Mouse (Mus musculus) erythroblast, embryonic 14.5 days (primary cell): Measurements from ENCODE around the gene Dhh. TPM values are rescaled to one million over a fixed set of nuclear protein-coding genes. Genes with fewer than 3 reads are reported as not detected.
"Not testable (repeated sequence)": the region's sequence is repeated elsewhere in the genome, so short reads cannot be mapped to it uniquely, and the experiment has no call there.

Experiments used
- H3K27me3 ChIP-seq: 2 replicates; pipeline ENCODE4 v1.6.1; 2012; ENCODE audit warnings: inconsistent platforms; ENCODE audit not compliant: control insufficient read depth
- H3K36me3 ChIP-seq: 2 replicates; pipeline ENCODE4 v1.6.1; 2012; ENCODE audit warnings: mild to moderate bottlenecking, inconsistent platforms; ENCODE audit not compliant: control insufficient read depth
- H3K4me1 ChIP-seq: 2 replicates; pipeline ENCODE4 v1.6.1; 2012; ENCODE audit warnings: inconsistent platforms; ENCODE audit not compliant: control insufficient read depth
- H3K4me3 ChIP-seq: replicated peaks from 2 replicates; pipeline ENCODE3; 2012; ENCODE audit warnings: moderate library complexity, mild to moderate bottlenecking, inconsistent platforms
- H3K9me3 ChIP-seq: 2 replicates; pipeline ENCODE4 v1.6.1; 2012; ENCODE audit warnings: low read length, inconsistent platforms, mixed read lengths; ENCODE audit not compliant: control insufficient read depth
- GATA1 ChIP-seq: IDR thresholded peaks from 2 replicates; pipeline ENCODE4 v1.6.1; 2012; ENCODE audit warnings: low read length, inconsistent platforms, mixed read lengths
- TAL1 ChIP-seq: IDR thresholded peaks from 3 replicates; pipeline ENCODE4 v1.6.1; 2012; ENCODE audit warnings: low read length, inconsistent platforms, mixed read lengths
- polyA plus RNA-seq: library from polyadenylated mRNA; stranded (reverse); fragments of >175 nt; gene quantifications from 2 replicates; pipeline ENCODE4 v1.2.3, GENCODE M21; 2012

Dhh gene
- not detected in 2 replicates for polyA plus RNA-seq

DNA sequence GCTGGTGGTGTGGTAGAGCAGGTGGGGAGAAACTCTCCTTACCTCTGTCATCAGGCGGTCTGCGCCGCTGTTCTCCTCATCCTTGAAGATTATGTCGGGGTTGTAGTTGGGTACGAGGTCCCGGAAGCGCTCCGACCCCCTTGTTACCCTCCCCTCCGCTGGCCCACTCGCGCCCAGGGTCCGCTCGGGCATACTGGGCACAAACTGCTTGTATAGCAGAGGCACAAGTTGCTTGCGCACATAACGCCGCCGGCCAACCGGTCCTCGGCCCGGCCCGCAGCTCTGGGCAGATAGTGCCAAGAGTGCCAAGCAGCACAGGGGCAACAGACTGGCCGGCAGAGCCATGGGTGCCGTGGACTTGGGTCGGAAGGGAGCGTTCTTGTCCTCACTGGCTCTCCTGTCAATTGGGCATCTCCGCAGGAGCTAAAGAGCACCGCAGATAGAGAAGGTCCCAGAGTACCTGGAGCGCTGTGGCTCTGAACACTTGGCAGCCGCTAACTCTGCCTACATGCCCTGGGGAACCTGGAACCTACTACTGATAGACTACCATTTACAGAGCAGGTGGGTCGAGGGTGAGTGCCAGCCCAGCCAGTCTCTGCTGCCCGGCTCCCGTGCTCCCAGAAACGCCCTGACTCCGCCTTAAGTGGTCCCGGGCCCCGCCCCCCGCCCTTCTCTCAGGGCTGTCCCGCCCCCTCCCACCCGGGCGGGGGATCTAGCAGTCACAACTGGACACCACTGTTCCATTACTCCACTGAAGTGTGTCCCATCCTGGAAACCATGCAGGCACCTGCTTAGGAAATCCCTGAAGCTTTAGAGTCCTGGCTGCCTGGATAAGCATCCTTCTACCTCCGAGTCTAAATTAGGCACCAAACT, at the start of gene Dhh:
Gene Dhh, minus strand, starts transcription at position 613 of the 873 bp plus-strand sequence.
- no peaks in the 10 kb centered on the region for H3K36me3 ChIP-seq
- peaks cover 37% of the 10 kb centered on the region for H3K4me1 ChIP-seq
- H3K9me3 ChIP-seq = peaks cover 16% of the 10 kb centered on the region; the same call in 1 of the 2 replicates
- no peak for TF ChIP-seq GATA1
- no peak for TF ChIP-seq TAL1
- H3K4me3 ChIP-seq = no peak within 1 kb of the TSS
- H3K27me3 ChIP-seq = peaks cover 81% of the 10 kb centered on the region

GRCm38 (mm10) chr15:98947884-98948283, 49.5 kb upstream of the Dhh start:
- Histone ChIP-seq H3K4me3 (no peak overlapping the region), H3K4me1 (peaks cover 8% of the 10 kb centered on the region), H3K36me3 (peaks cover 2% of the 10 kb centered on the region; the same call in 1 of the 2 replicates), H3K9me3 (peaks cover 2% of the 10 kb centered on the region; the same call in 1 of the 2 replicates), H3K27me3 (peaks cover 9% of the 10 kb centered on the region)
- no peak for TF ChIP-seq GATA1
- TF ChIP-seq TAL1 = no peak

DNA sequence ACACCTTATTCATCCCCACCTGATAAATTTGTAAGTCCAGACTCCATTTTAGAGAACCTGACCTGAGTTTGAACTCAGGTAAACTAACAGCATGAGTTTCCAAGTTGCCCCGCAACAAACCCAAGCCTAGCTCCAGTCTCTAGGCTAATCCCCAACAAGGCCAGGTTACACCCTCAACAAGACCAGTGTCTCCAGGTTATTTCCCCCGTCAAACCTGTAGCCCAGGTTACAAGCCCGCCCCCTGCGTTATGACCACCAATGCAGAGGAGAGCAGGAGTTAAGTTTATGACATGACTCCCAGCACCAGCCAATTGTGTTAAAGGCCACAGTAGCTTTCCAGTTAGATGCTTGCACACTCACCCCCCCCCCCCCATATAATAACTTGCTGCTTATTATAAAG, 44.8 kb upstream of the Dhh start:
- Histone ChIP-seq H3K4me1 (peaks cover 10% of the 10 kb centered on the region), H3K36me3 (no peaks in the 10 kb centered on the region), H3K4me3 (no peak overlapping the region), H3K9me3 (peaks cover 2% of the 10 kb centered on the region; the same call in 1 of the 2 replicates), H3K27me3 (no peaks in the 10 kb centered on the region)
- TF ChIP-seq TAL1 (no peak), GATA1 (no peak)

DNA sequence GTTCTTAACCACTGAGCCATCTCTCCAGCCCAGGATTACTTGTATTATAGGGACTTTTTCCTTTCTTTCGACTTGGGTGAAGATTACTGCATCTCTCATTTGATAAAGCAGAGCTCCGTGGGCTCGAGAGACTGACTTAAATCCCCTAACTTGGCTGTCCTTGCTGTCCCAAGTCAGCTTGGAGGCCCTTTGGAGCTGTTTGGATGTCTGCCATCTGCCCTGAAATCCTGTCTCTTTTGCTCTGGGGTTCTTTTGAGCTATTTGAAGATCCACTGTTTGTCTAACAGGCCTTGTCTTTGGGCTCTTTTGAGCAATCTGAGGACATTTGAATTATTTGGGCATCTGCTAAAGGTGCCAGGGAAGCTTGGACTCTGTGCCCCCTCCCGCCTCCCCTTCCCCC, 43.7 kb upstream of the Dhh start:
- H3K27me3 ChIP-seq = no peaks in the 10 kb centered on the region
- H3K4me3 ChIP-seq = no peak overlapping the region
- peaks cover 2% of the 10 kb centered on the region for H3K36me3 ChIP-seq
- H3K9me3 ChIP-seq = peaks cover 2% of the 10 kb centered on the region; the same call in 1 of the 2 replicates
- TF ChIP-seq GATA1 (no peak), TAL1 (no peak)
- H3K4me1 ChIP-seq = peaks cover 12% of the 10 kb centered on the region

DNA sequence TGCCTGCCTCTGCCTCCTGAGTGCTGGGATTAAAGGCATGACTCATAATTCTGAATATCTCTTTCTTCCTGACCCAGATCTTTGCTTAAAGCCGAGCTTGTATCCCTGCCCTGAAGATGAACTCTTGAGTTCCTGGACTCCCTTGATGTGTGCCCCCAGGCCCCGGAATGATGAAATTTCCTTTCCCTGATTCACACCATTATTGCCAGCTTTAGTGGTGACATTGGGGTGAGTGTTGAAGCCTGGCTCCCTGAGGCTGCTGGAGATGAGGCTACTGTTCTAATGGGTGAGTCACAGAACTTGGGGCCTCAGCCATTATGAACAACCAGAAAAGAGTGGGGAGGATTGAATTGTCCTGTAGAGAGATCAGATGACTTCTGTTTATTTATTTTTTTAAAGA, 43.2 kb upstream of the Dhh start:
- H3K4me3 ChIP-seq = no peak overlapping the region
- peaks cover 4% of the 10 kb centered on the region for H3K36me3 ChIP-seq
- TF ChIP-seq GATA1 (no peak), TAL1 (no peak)
- H3K27me3 ChIP-seq = no peaks in the 10 kb centered on the region
- H3K9me3 ChIP-seq = peaks cover 2% of the 10 kb centered on the region; the same call in 1 of the 2 replicates
- peaks cover 12% of the 10 kb centered on the region for H3K4me1 ChIP-seq

DNA sequence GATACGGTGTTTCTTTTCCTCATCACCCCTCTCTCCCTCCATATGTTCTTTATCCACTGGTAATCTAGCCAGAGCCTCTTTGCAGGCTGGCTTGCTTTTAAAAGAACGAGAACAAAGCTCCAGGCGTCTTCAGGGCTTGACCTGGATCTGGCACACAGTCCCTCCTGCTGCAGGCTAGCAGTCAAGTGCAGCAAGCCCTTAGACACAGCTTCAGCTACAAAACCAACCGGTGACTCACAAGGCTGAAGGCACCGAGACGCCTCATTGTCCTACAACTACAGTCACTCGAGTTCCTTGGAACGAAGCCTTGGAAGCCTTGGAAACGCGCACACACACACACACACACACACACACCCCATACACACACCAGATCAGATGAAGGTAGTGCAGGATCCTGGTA, 42.5 kb upstream of the Dhh start:
- peaks cover 4% of the 10 kb centered on the region for H3K36me3 ChIP-seq
- TF ChIP-seq GATA1 = no peak
- TF ChIP-seq TAL1 = no peak
- no peak overlapping the region for H3K4me3 ChIP-seq

GRCm38 (mm10) chr15:98934217-98934839, 36.0 kb upstream of the Dhh start, which contains the start of gene Tuba1b:
Gene Tuba1b, minus strand, starts transcription at chr15:98934565.
- Histone ChIP-seq H3K4me3 (peak within 1 kb of the TSS; percentile 89), H3K4me1 (peaks cover 39% of the 10 kb centered on the region), H3K27me3 (no peaks in the 10 kb centered on the region), H3K36me3 (peaks cover 36% of the 10 kb centered on the region), H3K9me3 (no peaks in the 10 kb centered on the region; the same call in 1 of the 2 replicates)
- TF ChIP-seq GATA1 = no peak
- TF ChIP-seq TAL1 = no peak

More for the DNA sequence above, 42.5 kb upstream of the Dhh start:
- Histone ChIP-seq H3K9me3 (peaks cover 2% of the 10 kb centered on the region; the same call in 1 of the 2 replicates), H3K4me1 (peaks cover 18% of the 10 kb centered on the region), H3K27me3 (no peaks in the 10 kb centered on the region)

- H3K4me1 ChIP-seq = peaks cover 40% of the 10 kb centered on the region
- peak overlapping the region; percentile 89 for H3K4me3 ChIP-seq
- no peaks in the 10 kb centered on the region; the same call in 1 of the 2 replicates for H3K9me3 ChIP-seq
- H3K27me3 ChIP-seq = no peaks in the 10 kb centered on the region
- H3K36me3 ChIP-seq = peaks cover 36% of the 10 kb centered on the region
- TF ChIP-seq TAL1 (no peak), GATA1 (no peak)
These were observed 35.5 kb upstream of the Dhh start for GRCm38 (mm10) chr15:98933833-98934216.

DNA sequence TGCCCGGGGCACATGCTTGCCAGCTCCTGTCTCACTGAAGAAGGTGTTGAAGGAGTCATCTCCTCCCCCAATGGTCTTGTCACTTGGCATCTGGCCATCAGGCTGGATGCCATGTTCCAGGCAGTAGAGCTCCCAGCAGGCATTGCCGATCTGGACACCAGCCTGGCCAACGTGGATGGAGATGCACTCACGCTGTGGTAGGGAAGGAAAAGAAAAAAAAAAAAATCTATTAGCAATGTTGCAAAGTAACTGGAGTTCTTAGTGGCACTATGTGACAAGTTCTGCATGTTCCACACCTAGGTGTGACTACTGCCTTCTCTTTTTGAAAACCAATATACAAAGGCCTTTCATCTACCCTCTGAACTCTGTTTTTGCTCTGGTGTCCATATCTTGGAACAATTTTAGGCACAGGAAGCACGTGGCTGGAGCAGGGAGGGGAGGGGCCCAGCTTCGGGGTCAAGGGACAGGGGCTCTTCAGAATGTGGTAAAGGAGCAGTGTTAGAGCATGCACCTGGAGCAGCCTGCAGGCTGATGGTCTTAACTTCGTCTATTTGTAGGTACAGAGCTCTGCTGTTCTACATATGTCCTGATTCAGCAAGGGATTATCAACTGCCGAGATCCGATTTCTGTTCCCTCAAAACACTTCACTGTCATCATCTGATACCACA, 34.8 kb upstream of the Dhh start:
- peaks cover 38% of the 10 kb centered on the region for H3K36me3 ChIP-seq
- H3K9me3 ChIP-seq, H3K27me3 ChIP-seq: not testable (repeated sequence)
- H3K4me3 ChIP-seq = peak overlapping the region; percentile 89
- H3K4me1 ChIP-seq = peaks cover 44% of the 10 kb centered on the region
